Comparison of ENCODE assay signal across 26 mouse cellular contexts in genomic region chr9:76733812-76734211, GRCm38 (mm10).
"Had no signal": no experiment of that assay in that cellular context is flagged by ENCODE, and none has a peak within 500 bp of the region (broad histone marks: within the 10 kb centered on the region; RNA-seq: fewer than 3 reads in every experiment).

No protein-coding gene starts in this region.

- H3K4me1 ChIP-seq: heart, embryonic 13.5 days; heart, embryonic 15.5 days; hindbrain, embryonic 13.5 days; hindbrain, embryonic 15.5 days; kidney, embryonic 15.5 days; limb, embryonic 13.5 days; limb, embryonic 15.5 days had no signal

- H3K27me3 ChIP-seq: heart, embryonic 13.5 days; heart, embryonic 15.5 days; hindbrain, embryonic 13.5 days; hindbrain, embryonic 15.5 days; kidney, embryonic 15.5 days; limb, embryonic 13.5 days; limb, embryonic 15.5 days had no signal

- H3K27ac ChIP-seq: gastrocnemius, adult 2 months; heart, adult 2 months; heart, embryonic 13.5 days; heart, embryonic 15.5 days; hindbrain, embryonic 13.5 days; hindbrain, embryonic 15.5 days; hindbrain, postnatal 0 days; kidney, embryonic 15.5 days; kidney, postnatal 0 days; limb, embryonic 13.5 days; limb, embryonic 15.5 days had no signal

- DNase-seq: gastrocnemius, adult 2 months; gastrocnemius, postnatal 10 days; gastrocnemius, postnatal 36 days; heart, adult 11 months; heart, adult 2 months; heart, postnatal 14 days; heart, postnatal 36 days; kidney, adult 11 months; kidney, adult 2 months; kidney, adult 9 months; kidney, postnatal 14 days; kidney, postnatal 36 days; layer of hippocampus, adult 9-11 months; layer of hippocampus, postnatal 36 days; left cerebral cortex, postnatal 4 days had no signal

- H3K4me2 ChIP-seq: heart, embryonic 11.5 days; heart, embryonic 13.5 days; heart, embryonic 15.5 days; hindbrain, embryonic 13.5 days; hindbrain, embryonic 15.5 days; kidney, embryonic 15.5 days; limb, embryonic 13.5 days; limb, embryonic 15.5 days had no signal

- H3K4me3 ChIP-seq: gastrocnemius, adult 2 months; heart, adult 2 months; heart, embryonic 13.5 days; heart, embryonic 15.5 days; hindbrain, embryonic 13.5 days; hindbrain, embryonic 15.5 days; kidney, embryonic 15.5 days; limb, embryonic 13.5 days; limb, embryonic 15.5 days had no signal

- H3K9me3 ChIP-seq: heart, embryonic 13.5 days; heart, embryonic 15.5 days; hindbrain, embryonic 13.5 days; hindbrain, embryonic 15.5 days; kidney, embryonic 15.5 days; limb, embryonic 13.5 days; limb, embryonic 15.5 days had no signal

- ATAC-seq: hindbrain, postnatal 0 days; intestine, embryonic 16.5 days had no signal

- H3K36me3 ChIP-seq: heart, embryonic 13.5 days; heart, embryonic 15.5 days; hindbrain, embryonic 13.5 days; hindbrain, embryonic 15.5 days; kidney, embryonic 15.5 days; limb, embryonic 13.5 days; limb, embryonic 15.5 days had no signal

- H3K9ac ChIP-seq: heart, embryonic 13.5 days; heart, embryonic 15.5 days; hindbrain, embryonic 13.5 days; hindbrain, embryonic 15.5 days; kidney, embryonic 15.5 days; limb, embryonic 13.5 days; limb, embryonic 15.5 days had no signal
